Mouse (Mus musculus) intestine, postnatal 0 days (tissue): ENCODE measurements around the gene Btbd35f26. TPM values are rescaled to one million over a fixed set of nuclear protein-coding genes. Genes with fewer than 3 reads are reported as not detected.
"Not testable (repeated sequence)": the region's sequence is repeated elsewhere in the genome, so short reads cannot be mapped to it uniquely, and the experiment has no call there.

Experiments
- ATAC-seq: fragments of 200-750 bp; cut with Nextera tagmentation; 2 replicates; pipeline ENCODE4 v1.8.0; 2017; ENCODE audit warnings: mild to moderate bottlenecking, moderate TSS enrichment, moderate library complexity
- H3K27ac ChIP-seq: fragments of 300-500 bp; sonication (generic); 2 replicates; pipeline ENCODE4 v1.5.1; 2014; ENCODE audit warnings: mild to moderate bottlenecking, low read depth, low read length, moderate library complexity
- H3K27me3 ChIP-seq: fragments of 300-500 bp; sonication (generic); replicated peaks from 2 replicates; pipeline ENCODE4 v1.6.1; 2014; ENCODE audit warnings: low read length, mixed read lengths; ENCODE audit not compliant: control insufficient read depth, insufficient read depth
- H3K36me3 ChIP-seq: fragments of 300-500 bp; sonication (generic); 2 replicates; pipeline ENCODE4 v1.6.1; 2014; ENCODE audit warnings: mild to moderate bottlenecking, moderate library complexity; ENCODE audit not compliant: control insufficient read depth, insufficient read depth
- H3K4me1 ChIP-seq: fragments of 300-500 bp; sonication (generic); replicated peaks from 2 replicates; pipeline ENCODE4 v1.6.1; 2014; ENCODE audit warnings: antibody characterized with exemption, low read length, mixed read lengths; ENCODE audit not compliant: control insufficient read depth, insufficient read depth
- H3K4me2 ChIP-seq: fragments of 300-500 bp; sonication (generic); replicated peaks from 2 replicates; pipeline ENCODE4 v1.6.1; 2014; ENCODE audit warnings: low read depth, mild to moderate bottlenecking, moderate library complexity
- H3K4me3 ChIP-seq: fragments of 300-500 bp; sonication (generic); 2 replicates; pipeline ENCODE4 v1.5.1; 2014; ENCODE audit warnings: low read depth, low read length
- H3K9ac ChIP-seq: fragments of 300-500 bp; sonication (generic); 2 replicates; pipeline ENCODE4 v1.6.1; 2014; ENCODE audit warnings: mild to moderate bottlenecking, low read depth, low read length
- H3K9me3 ChIP-seq: fragments of 300-500 bp; sonication (generic); 2 replicates; pipeline ENCODE4 v1.6.1; 2016; ENCODE audit warnings: mixed run types; ENCODE audit not compliant: control insufficient read depth
- WGBS: fragments of 180-500 bp; shearing (Covaris S2); extraction: QIAGEN DNeasy Blood & Tissue Kit; methylation state at CpG from one replicate; pipeline ENCODE4 v1.1.7; 2014; 5-methylcytosine and 5-hydroxymethylcytosine counted together
- polyA plus RNA-seq: library from polyadenylated mRNA; unstranded; fragments of >200 nt; fragmentation: Nextera tagmentation; extraction: Ambion mirVana; gene quantifications from 2 replicates; pipeline ENCODE4 v1.2.1, GENCODE M21; 2015

Btbd35f26 gene
- polyA plus RNA-seq = not detected in 2 replicates

DNA sequence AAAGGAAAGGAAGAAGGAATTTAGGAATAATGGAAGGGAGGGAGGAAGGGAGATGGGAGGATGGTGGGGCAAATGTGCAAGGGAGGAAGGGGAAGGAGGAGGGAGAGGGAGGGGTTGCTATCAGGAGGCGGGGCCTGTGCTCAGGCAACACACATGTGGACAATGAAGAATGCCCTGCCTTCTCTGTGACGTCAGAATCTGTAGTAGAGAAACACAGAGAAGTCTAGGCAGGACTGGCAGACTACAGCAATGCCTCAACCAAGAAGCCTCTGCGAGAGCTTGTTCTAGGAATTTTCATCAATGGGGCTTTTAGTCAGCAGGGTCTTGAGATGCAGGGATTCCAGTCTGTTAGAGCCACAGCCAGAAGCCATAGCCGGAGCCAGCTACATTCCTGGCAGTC is at the start of gene Btbd35f26:
TSS of gene Btbd35f26 (plus strand) at position 301 of the 400 bp plus-strand sequence.
- not testable (repeated sequence) for H3K27me3 ChIP-seq, H3K36me3 ChIP-seq, H3K4me2 ChIP-seq, H3K9me3 ChIP-seq, H3K4me3 ChIP-seq, ATAC-seq, H3K9ac ChIP-seq, H3K4me1 ChIP-seq, H3K27ac ChIP-seq
- WGBS = no CpG with 5 or more reads among the region's 4 CpGs

DNA sequence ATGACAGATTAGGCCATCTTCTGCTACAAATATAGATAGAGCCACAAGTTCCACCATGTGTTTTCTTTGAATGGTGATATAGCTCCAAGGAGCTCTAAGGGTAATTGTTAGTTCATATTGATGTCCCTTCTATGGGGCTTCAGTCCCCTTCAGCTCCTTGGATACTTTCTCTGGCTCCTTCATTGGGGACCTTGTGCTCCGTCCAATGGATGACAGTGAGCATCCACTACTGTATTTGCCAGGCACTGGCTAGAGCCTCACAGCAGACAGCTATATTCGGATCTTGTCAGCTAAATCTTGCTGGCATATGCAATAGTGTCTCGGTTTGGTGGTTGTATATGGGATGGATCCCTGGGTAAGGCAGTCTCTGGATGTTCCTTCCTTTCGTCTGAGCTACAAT is 5.7 kb downstream of the Btbd35f26 start:
- H3K27ac ChIP-seq, H3K9me3 ChIP-seq, H3K4me3 ChIP-seq, H3K4me1 ChIP-seq, ATAC-seq, H3K4me2 ChIP-seq, H3K9ac ChIP-seq, H3K36me3 ChIP-seq, H3K27me3 ChIP-seq: not testable (repeated sequence)
- WGBS = 75% methylated on average over 2 of the region's 4 CpGs

DNA sequence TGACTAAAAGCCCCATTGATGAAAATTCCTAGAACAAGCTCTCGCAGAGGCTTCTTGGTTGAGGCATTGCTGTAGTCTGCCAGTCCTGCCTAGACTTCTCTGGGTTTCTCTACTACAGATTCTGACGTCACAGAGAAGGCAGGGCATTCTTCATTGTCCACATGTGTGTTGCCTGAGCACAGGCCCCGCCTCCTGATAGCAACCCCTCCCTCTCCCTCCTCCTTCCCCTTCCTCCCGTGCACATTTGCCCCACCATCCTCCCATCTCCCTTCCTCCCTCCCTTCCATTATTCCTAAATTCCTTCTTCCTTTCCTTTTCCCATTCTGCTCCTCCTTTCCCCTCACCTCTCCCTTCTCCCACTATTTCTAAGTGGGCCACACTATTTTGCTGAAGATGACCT is 47.6 kb downstream of the Btbd35f26 start, which contains the start of gene Btbd35f19:
TSS of gene Btbd35f19 (minus strand) at position 101 of the 400 bp plus-strand sequence.
- H3K9ac ChIP-seq, H3K9me3 ChIP-seq, H3K4me1 ChIP-seq, H3K4me3 ChIP-seq, H3K27ac ChIP-seq, H3K4me2 ChIP-seq, H3K27me3 ChIP-seq, ATAC-seq, H3K36me3 ChIP-seq: not testable (repeated sequence)
- no CpG with 5 or more reads among the region's 4 CpGs for WGBS

Other genes starting within 250 kb of the Btbd35f26 start
- not detected in 2 replicates for gene Btbd35f29, start 218.8 kb upstream of the Btbd35f26 start, polyA plus RNA-seq
- not detected in 2 replicates for gene Spin2f, start 82.6 kb upstream of the Btbd35f26 start, polyA plus RNA-seq
- gene Btbd35f19, start 47.5 kb downstream of the Btbd35f26 start, polyA plus RNA-seq = not detected in 2 replicates
- not detected in 2 replicates for gene Gm21883, start 237.8 kb downstream of the Btbd35f26 start, polyA plus RNA-seq